Mouse (Mus musculus) forebrain, embryonic 10.5 days (tissue): ENCODE data around the gene Gm29427. TPM values are rescaled to one million over a fixed set of nuclear protein-coding genes. Genes with fewer than 3 reads are reported as not detected.

Experiments used
- DNase-seq: peaks from one replicate; pipeline ENCODE4 v3.0.0-alpha.2; 2017; ENCODE audit warnings: low spot score; ENCODE audit errors: extremely low spot score
- H3K27ac ChIP-seq: fragments of 300-500 bp; sonication (generic); 2 replicates; pipeline ENCODE4 v1.5.1; 2016; ENCODE audit warnings: mild to moderate bottlenecking
- H3K27me3 ChIP-seq: fragments of 300-500 bp; sonication (generic); 2 replicates; pipeline ENCODE4 v1.6.1; 2016; ENCODE audit warnings: mild to moderate bottlenecking; ENCODE audit not compliant: poor library complexity, severe bottlenecking
- H3K36me3 ChIP-seq: fragments of 300-500 bp; sonication (generic); replicated peaks from 2 replicates; pipeline ENCODE4 v1.6.1; 2016; ENCODE audit warnings: mild to moderate bottlenecking, moderate library complexity
- H3K4me1 ChIP-seq: fragments of 300-500 bp; sonication (generic); 2 replicates; pipeline ENCODE4 v1.6.1; 2016
- H3K4me3 ChIP-seq: fragments of 300-500 bp; sonication (generic); 2 replicates; pipeline ENCODE4 v1.5.1; 2016; ENCODE audit warnings: mild to moderate bottlenecking, moderate library complexity
- H3K9me3 ChIP-seq: fragments of 300-500 bp; sonication (generic); 2 replicates; pipeline ENCODE4 v1.6.1; 2016; ENCODE audit warnings: mild to moderate bottlenecking, moderate library complexity
- WGBS: fragments of 180-500 bp; shearing (Covaris S2); methylation state at CpG from one replicate; pipeline ENCODE4 v1.1.7; 2016; 5-methylcytosine and 5-hydroxymethylcytosine counted together
- polyA plus RNA-seq: library from polyadenylated mRNA; unstranded; fragments of >200 nt; fragmentation: Nextera tagmentation; extraction: Ambion mirVana; gene quantifications from 2 replicates; pipeline ENCODE4 v1.2.1, GENCODE M21; 2016

Gm29427 gene
- polyA plus RNA-seq, result not detected in 2 replicates

GRCm38 (mm10) chr1:130715561-130716217, at the start of gene Gm29427:
TSS of gene Gm29427 (minus strand) at chr1:130715799.
- H3K27me3 ChIP-seq, result peaks cover 19% of the 10 kb centered on the region
- peak within 1 kb of the TSS; percentile 92 for H3K27ac ChIP-seq
- peak within 1 kb of the TSS; percentile 79 for H3K4me3 ChIP-seq
- H3K4me1 ChIP-seq, result peaks cover 30% of the 10 kb centered on the region
- peak; percentile 86 for DNase-seq
- no peaks in the 10 kb centered on the region for H3K9me3 ChIP-seq
- peaks cover 18% of the 10 kb centered on the region for H3K36me3 ChIP-seq
- WGBS, result under 1% methylated on average over 38 of the region's 38 CpGs

- Histone ChIP-seq H3K9me3 (no peaks in the 10 kb centered on the region), H3K36me3 (no peaks in the 10 kb centered on the region), H3K4me3 (no peak overlapping the region), H3K27me3 (no peaks in the 10 kb centered on the region), H3K4me1 (no peaks in the 10 kb centered on the region), H3K27ac (no peak overlapping the region)
- WGBS, result 89% methylated on average over 12 of the region's 12 CpGs
- no peak for DNase-seq
These were observed 48.4 kb upstream of the Gm29427 start for GRCm38 (mm10) chr1:130764027-130764461.

GRCm38 (mm10) chr1:130762045-130762760, 46.6 kb upstream of the Gm29427 start:
- DNase-seq, result no peak
- Histone ChIP-seq H3K36me3 (no peaks in the 10 kb centered on the region), H3K27me3 (no peaks in the 10 kb centered on the region), H3K9me3 (no peaks in the 10 kb centered on the region), H3K27ac (no peak overlapping the region), H3K4me3 (no peak overlapping the region), H3K4me1 (no peaks in the 10 kb centered on the region)
- WGBS, result 87% methylated on average over 3 of the region's 3 CpGs

- Histone ChIP-seq H3K4me1 (no peaks in the 10 kb centered on the region), H3K27me3 (no peaks in the 10 kb centered on the region), H3K36me3 (no peaks in the 10 kb centered on the region), H3K9me3 (no peaks in the 10 kb centered on the region), H3K27ac (no peak overlapping the region), H3K4me3 (no peak overlapping the region)
- WGBS, result 84% methylated on average over 1 of the region's 1 CpGs
- no peak for DNase-seq
These were observed 46.0 kb upstream of the Gm29427 start for GRCm38 (mm10) chr1:130761597-130761996.

GRCm38 (mm10) chr1:130759689-130760088, 44.1 kb upstream of the Gm29427 start:
- Histone ChIP-seq H3K4me1 (no peaks in the 10 kb centered on the region), H3K36me3 (no peaks in the 10 kb centered on the region), H3K27ac (no peak overlapping the region), H3K4me3 (no peak overlapping the region), H3K27me3 (no peaks in the 10 kb centered on the region), H3K9me3 (no peaks in the 10 kb centered on the region)
- DNase-seq, result no peak
- WGBS, result 85% methylated on average over 9 of the region's 9 CpGs

GRCm38 (mm10) chr1:130746819-130747218, 31.2 kb upstream of the Gm29427 start:
- Histone ChIP-seq H3K27me3 (no peaks in the 10 kb centered on the region), H3K4me1 (peaks cover 10% of the 10 kb centered on the region; the same call in 1 of the 2 replicates), H3K4me3 (no peak overlapping the region), H3K9me3 (no peaks in the 10 kb centered on the region), H3K36me3 (no peaks in the 10 kb centered on the region), H3K27ac (no peak overlapping the region)
- WGBS, result 88% methylated on average over 3 of the region's 3 CpGs
- DNase-seq, result no peak

GRCm38 (mm10) chr1:130745591-130745990, 30.0 kb upstream of the Gm29427 start:
- WGBS, result 96% methylated on average over 3 of the region's 3 CpGs

GRCm38 (mm10) chr1:130744961-130745360, 29.4 kb upstream of the Gm29427 start:
- H3K36me3 ChIP-seq, result no peaks in the 10 kb centered on the region
- H3K9me3 ChIP-seq, result no peaks in the 10 kb centered on the region
- DNase-seq, result no peak
- no peak overlapping the region for H3K27ac ChIP-seq
- no peaks in the 10 kb centered on the region for H3K27me3 ChIP-seq
- 89% methylated on average over 5 of the region's 5 CpGs for WGBS
- H3K4me3 ChIP-seq, result no peak overlapping the region
- H3K4me1 ChIP-seq, result peaks cover 15% of the 10 kb centered on the region; the same call in 1 of the 2 replicates

More at GRCm38 (mm10) chr1:130745591-130745990, 30.0 kb upstream of the Gm29427 start:
- H3K4me1 ChIP-seq, result peaks cover 15% of the 10 kb centered on the region; the same call in 1 of the 2 replicates
- no peak for DNase-seq
- no peaks in the 10 kb centered on the region for H3K36me3 ChIP-seq
- no peaks in the 10 kb centered on the region for H3K9me3 ChIP-seq
- H3K27me3 ChIP-seq, result no peaks in the 10 kb centered on the region
- no peak overlapping the region for H3K27ac ChIP-seq
- H3K4me3 ChIP-seq, result no peak overlapping the region

GRCm38 (mm10) chr1:130744217-130744616, 28.6 kb upstream of the Gm29427 start:
- no peak overlapping the region for H3K4me3 ChIP-seq
- no peaks in the 10 kb centered on the region for H3K9me3 ChIP-seq
- 80% methylated on average over 2 of the region's 2 CpGs for WGBS
- peak overlapping the region; percentile 15; the same call in 1 of the 2 replicates for H3K27ac ChIP-seq
- no peaks in the 10 kb centered on the region for H3K27me3 ChIP-seq
- peaks cover 15% of the 10 kb centered on the region; the same call in 1 of the 2 replicates for H3K4me1 ChIP-seq
- DNase-seq, result no peak
- H3K36me3 ChIP-seq, result no peaks in the 10 kb centered on the region

GRCm38 (mm10) chr1:130743775-130744174, 28.2 kb upstream of the Gm29427 start:
- H3K9me3 ChIP-seq, result no peaks in the 10 kb centered on the region
- H3K36me3 ChIP-seq, result no peaks in the 10 kb centered on the region
- peaks cover 15% of the 10 kb centered on the region; the same call in 1 of the 2 replicates for H3K4me1 ChIP-seq
- H3K27me3 ChIP-seq, result no peaks in the 10 kb centered on the region
- 90% methylated on average over 1 of the region's 1 CpGs for WGBS
- no peak overlapping the region for H3K4me3 ChIP-seq
- H3K27ac ChIP-seq, result peak overlapping the region; percentile 59; the same call in 1 of the 2 replicates
- DNase-seq, result no peak

- Histone ChIP-seq H3K4me3 (no peak overlapping the region), H3K27ac (peak overlapping the region; percentile 59), H3K27me3 (no peaks in the 10 kb centered on the region), H3K9me3 (no peaks in the 10 kb centered on the region), H3K36me3 (no peaks in the 10 kb centered on the region), H3K4me1 (peaks cover 20% of the 10 kb centered on the region)
- DNase-seq, result no peak
- 89% methylated on average over 7 of the region's 7 CpGs for whole genome bisulfite sequencing
These were observed 26.6 kb upstream of the Gm29427 start for GRCm38 (mm10) chr1:130742201-130742600.

- peak overlapping the region; percentile 60 for H3K27ac ChIP-seq
- H3K4me1 ChIP-seq, result peaks cover 21% of the 10 kb centered on the region
- DNase-seq, result no peak
- no peaks in the 10 kb centered on the region for H3K9me3 ChIP-seq
- H3K27me3 ChIP-seq, result no peaks in the 10 kb centered on the region
- H3K4me3 ChIP-seq, result no peak overlapping the region
- 57% methylated on average over 15 of the region's 15 CpGs for WGBS
- H3K36me3 ChIP-seq, result no peaks in the 10 kb centered on the region
These were observed 25.5 kb upstream of the Gm29427 start for GRCm38 (mm10) chr1:130740781-130741720.
